Mouse (Mus musculus): Measurements from ENCODE around the gene Elf1. TPM values are rescaled to one million over a fixed set of nuclear protein-coding genes. Genes with fewer than 3 reads are reported as not detected.
"Not testable (repeated sequence)": the region's sequence is repeated elsewhere in the genome, so short reads cannot be mapped to it uniquely, and the experiment has no call there.

Elf1 gene
- polyA plus RNA-seq, 1 experiment: 3.9 TPM

DNA sequence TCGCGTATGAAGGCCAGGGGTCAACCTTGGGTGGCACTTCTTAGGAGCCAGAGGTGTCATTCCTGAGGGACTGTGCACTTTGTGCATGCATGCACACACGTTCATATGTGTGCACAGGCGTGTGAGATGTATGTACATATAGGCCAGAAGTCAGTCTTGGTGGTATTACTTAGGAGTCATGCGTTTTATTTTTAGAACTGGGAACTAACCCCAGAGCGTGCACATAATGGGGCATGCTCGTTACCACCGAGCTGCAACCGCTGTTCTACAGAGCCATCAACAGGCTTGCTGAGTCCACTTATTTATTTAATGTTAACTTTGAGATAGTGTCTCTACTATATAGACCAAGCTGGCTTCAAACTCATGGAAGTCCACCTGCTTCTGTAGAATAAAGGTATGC, 41.4 kb downstream of the Elf1 start:
- Histone ChIP-seq H3K4me1 (ENCODE audit: control insufficient read depth, insufficient read depth, low read length) (no peaks in the 10 kb centered on the region), H3K27me3 (ENCODE audit: control insufficient read depth, insufficient read depth, low read length) (no peaks in the 10 kb centered on the region), H3K4me3 (ENCODE audit: control insufficient read depth, low read depth, low read length) (no peak overlapping the region), H3K36me3 (ENCODE audit: control insufficient read depth, insufficient read depth, low read length) (no peaks in the 10 kb centered on the region), H3K27ac (ENCODE audit: control insufficient read depth, insufficient read depth, low read depth, low read length) (no peak overlapping the region)
- TF ChIP-seq POLR2A (IDR thresholded peaks at IDR 0.05; ENCODE audit: control insufficient read depth, low read depth, low read length) (no peak), CTCF (IDR thresholded peaks at IDR 0.05; ENCODE audit: control insufficient read depth, insufficient read depth, insufficient replicate concordance, low read depth, low read length) (no peak)

DNA sequence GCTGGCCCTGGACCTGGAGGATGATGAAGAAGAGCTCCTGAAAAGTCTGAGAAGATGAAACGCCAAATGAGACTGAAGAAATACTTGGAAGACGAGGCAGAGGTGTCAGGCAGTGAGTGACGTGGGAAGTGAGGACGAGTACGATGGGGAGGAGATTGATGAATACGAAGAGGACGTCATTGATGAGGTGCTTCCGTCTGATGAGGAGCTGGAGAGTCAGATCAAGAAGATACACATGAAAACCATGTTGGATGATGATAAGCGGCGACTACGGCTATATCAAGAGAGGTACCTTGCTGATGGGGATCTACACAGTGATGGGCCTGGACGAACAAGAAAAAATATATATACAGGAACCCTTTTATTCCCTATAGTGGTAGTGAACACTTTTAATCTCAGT, 45.1 kb downstream of the Elf1 start:
- not testable (repeated sequence) for H3K4me3 ChIP-seq (ENCODE audit: control insufficient read depth, low read depth, low read length); H3K27me3 ChIP-seq (ENCODE audit: control insufficient read depth, insufficient read depth, low read length); H3K4me1 ChIP-seq (ENCODE audit: control insufficient read depth, insufficient read depth, low read length); H3K36me3 ChIP-seq (ENCODE audit: control insufficient read depth, insufficient read depth, low read length); H3K27ac ChIP-seq (ENCODE audit: control insufficient read depth, insufficient read depth, low read depth, low read length)

DNA sequence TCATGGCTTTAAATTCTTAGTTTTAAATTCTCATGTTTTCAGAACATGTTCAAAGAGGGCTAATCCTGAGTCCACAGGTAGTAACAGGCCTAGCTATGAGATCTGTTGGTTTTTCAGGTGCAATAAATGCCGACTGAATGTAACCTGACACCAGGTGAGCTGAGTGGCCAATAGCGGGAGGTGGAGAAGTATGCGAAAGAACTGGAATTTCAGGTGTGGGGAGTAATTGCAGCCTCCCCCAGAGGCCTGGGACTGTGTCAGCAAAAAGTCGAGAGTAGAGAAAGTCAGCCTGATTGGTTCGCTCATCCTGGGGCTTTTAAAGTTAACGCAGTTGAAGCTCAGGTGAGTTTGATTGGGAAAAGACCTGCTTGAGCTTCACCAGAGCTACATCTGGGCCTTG, 46.7 kb downstream of the Elf1 start:
- TF ChIP-seq POLR2A (IDR thresholded peaks at IDR 0.05; ENCODE audit: control insufficient read depth, low read depth, low read length): no peak
- TF ChIP-seq CTCF (IDR thresholded peaks at IDR 0.05; ENCODE audit: control insufficient read depth, insufficient read depth, insufficient replicate concordance, low read depth, low read length): no peak
- no peaks in the 10 kb centered on the region for H3K27me3 ChIP-seq (ENCODE audit: control insufficient read depth, insufficient read depth, low read length)
- H3K36me3 ChIP-seq (ENCODE audit: control insufficient read depth, insufficient read depth, low read length): no peaks in the 10 kb centered on the region
- H3K27ac ChIP-seq (ENCODE audit: control insufficient read depth, insufficient read depth, low read depth, low read length): no peak overlapping the region
- no peaks in the 10 kb centered on the region for H3K4me1 ChIP-seq (ENCODE audit: control insufficient read depth, insufficient read depth, low read length)
- no peak overlapping the region for H3K4me3 ChIP-seq (ENCODE audit: control insufficient read depth, low read depth, low read length)

DNA sequence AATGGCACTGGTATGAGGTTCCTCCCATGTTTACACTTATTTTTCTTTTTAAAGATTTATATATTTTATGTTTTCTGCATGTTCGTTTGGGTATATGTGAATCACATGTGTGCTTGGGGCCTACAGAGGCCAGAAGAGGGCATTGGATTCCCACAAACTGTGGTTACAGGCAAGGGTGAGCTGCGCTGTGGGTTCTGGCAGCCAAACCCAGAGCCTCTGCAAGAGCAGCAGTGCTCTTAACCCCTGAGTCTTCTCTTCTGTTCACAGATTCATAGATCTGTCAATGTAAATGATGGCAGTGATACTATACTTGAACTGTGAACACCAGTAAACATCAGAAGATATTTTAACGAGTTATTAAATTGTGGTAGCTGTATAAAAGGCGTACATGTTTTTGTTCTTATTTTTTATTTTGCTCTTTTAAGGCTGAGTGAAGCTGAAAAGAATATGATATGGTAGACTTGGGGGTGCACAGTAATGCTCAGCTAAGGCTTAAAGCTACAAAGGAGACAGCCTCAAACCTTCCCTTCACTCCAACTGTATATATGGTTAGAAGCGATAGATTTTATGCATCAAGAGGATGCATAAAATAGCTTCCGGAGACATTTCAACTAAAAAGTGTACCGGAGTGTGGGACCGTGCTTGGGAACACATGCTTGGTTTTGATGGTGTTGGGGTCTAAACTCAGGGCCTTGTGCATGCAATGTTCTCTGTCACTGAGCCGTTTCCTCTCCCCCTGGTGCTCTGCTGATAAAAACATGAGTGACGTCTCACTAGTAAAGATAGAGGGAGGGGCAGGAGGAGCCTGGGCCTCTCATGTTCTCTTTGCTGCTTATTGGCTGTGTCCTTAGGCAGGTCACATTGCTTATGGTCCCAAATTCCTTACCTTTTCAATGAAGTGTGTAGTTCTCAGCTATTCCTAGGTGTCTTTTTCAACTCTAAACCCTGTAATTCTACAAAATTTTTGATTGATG, 48.9 kb downstream of the Elf1 start:
- Histone ChIP-seq H3K4me3 (ENCODE audit: control insufficient read depth, low read depth, low read length) (no peak overlapping the region), H3K4me1 (ENCODE audit: control insufficient read depth, insufficient read depth, low read length) (no peaks in the 10 kb centered on the region), H3K27me3 (ENCODE audit: control insufficient read depth, insufficient read depth, low read length) (no peaks in the 10 kb centered on the region), H3K27ac (ENCODE audit: control insufficient read depth, insufficient read depth, low read depth, low read length) (no peak overlapping the region), H3K36me3 (ENCODE audit: control insufficient read depth, insufficient read depth, low read length) (no peaks in the 10 kb centered on the region)
- TF ChIP-seq POLR2A (IDR thresholded peaks at IDR 0.05; ENCODE audit: control insufficient read depth, low read depth, low read length) (no peak), CTCF (IDR thresholded peaks at IDR 0.05; ENCODE audit: control insufficient read depth, insufficient read depth, insufficient replicate concordance, low read depth, low read length) (no peak)

DNA sequence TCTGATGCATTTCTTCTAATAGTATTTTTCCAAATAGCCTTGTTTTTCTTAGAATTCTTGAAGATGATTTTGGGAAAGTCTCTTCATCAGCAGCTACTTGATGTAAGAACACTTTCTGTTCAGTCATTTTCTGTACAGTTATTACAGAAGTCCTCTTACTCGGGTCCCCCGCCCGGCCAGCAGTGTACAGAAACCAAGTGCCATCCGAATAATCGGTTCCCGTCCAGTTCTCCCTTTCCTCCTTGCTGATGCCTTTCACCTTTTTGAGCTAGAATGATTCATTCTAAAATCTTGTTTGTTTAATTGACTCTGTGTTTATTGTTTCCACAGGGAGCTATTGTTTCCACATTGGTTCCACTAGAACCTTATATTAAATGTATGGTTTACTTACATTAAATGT, 49.8 kb downstream of the Elf1 start:
- Histone ChIP-seq H3K36me3 (ENCODE audit: control insufficient read depth, insufficient read depth, low read length) (no peaks in the 10 kb centered on the region), H3K4me1 (ENCODE audit: control insufficient read depth, insufficient read depth, low read length) (no peaks in the 10 kb centered on the region), H3K4me3 (ENCODE audit: control insufficient read depth, low read depth, low read length) (no peak overlapping the region), H3K27ac (ENCODE audit: control insufficient read depth, insufficient read depth, low read depth, low read length) (no peak overlapping the region), H3K27me3 (ENCODE audit: control insufficient read depth, insufficient read depth, low read length) (no peaks in the 10 kb centered on the region)
- TF ChIP-seq CTCF (IDR thresholded peaks at IDR 0.05; ENCODE audit: control insufficient read depth, insufficient read depth, insufficient replicate concordance, low read depth, low read length) (no peak), POLR2A (IDR thresholded peaks at IDR 0.05; ENCODE audit: control insufficient read depth, low read depth, low read length) (no peak)

DNA sequence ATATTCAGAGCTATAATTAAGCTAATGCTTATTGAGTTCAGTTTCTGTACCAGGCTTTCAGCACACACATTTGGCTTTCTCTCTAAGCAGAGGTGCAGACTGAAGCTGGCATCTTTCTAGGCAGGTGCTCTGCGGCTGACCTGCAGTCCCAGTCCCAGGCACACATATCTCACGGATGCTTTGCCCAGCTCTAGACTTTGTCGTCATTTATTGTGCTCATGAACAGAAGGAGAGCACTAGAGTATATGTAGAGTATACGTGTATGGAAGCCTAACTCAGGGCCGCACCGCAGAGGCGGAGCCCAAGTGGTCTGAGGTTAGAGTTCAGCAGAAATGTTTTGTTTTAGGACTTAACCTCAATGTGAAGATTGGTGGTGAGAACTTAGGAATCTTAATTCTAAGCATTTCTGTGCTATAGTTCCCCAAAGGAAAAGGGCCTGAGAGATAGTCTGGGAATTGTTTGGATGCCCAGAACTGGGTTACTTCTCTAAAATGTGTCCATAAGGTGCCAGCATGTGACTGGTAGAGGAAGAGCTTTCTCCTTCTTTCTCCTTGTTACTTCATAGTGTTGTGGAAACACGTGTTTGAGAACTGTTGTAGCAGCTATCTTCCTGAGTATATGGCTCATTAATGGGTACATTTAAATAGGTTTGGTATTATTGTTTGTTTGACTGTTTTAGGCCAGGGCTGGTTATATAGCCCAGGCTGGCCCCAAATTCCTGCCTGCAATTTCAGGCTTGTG, 51.2 kb downstream of the Elf1 start:
- H3K4me3 ChIP-seq (ENCODE audit: control insufficient read depth, low read depth, low read length): no peak overlapping the region
- H3K27me3 ChIP-seq (ENCODE audit: control insufficient read depth, insufficient read depth, low read length): no peaks in the 10 kb centered on the region
- no peaks in the 10 kb centered on the region for H3K36me3 ChIP-seq (ENCODE audit: control insufficient read depth, insufficient read depth, low read length)
- TF ChIP-seq POLR2A (IDR thresholded peaks at IDR 0.05; ENCODE audit: control insufficient read depth, low read depth, low read length) (no peak), CTCF (IDR thresholded peaks at IDR 0.05; ENCODE audit: control insufficient read depth, insufficient read depth, insufficient replicate concordance, low read depth, low read length) (no peak)
- H3K4me1 ChIP-seq (ENCODE audit: control insufficient read depth, insufficient read depth, low read length): no peaks in the 10 kb centered on the region
- H3K27ac ChIP-seq (ENCODE audit: control insufficient read depth, insufficient read depth, low read depth, low read length): no peak overlapping the region

DNA sequence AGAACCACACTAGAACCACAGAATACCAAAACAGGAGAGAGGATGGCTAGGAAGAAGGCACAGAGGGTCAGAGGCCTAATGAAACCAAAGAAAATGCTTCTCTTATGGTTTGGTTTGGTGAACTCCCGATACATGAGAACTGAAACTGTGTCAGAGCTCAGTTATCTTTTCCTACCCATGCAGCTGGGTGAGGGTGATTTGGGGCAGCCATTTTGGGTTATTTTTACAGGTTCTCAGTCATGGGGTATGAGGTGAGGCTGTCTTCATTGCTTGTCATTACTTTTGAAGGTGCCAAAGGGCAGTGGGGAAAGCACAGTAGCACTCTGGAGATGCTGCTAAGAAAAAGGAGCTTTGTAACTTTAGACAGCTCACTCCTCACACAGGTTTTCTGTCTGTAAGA, 52.4 kb downstream of the Elf1 start:
- Histone ChIP-seq H3K27ac (ENCODE audit: control insufficient read depth, insufficient read depth, low read depth, low read length) (no peak overlapping the region), H3K36me3 (ENCODE audit: control insufficient read depth, insufficient read depth, low read length) (no peaks in the 10 kb centered on the region), H3K4me1 (ENCODE audit: control insufficient read depth, insufficient read depth, low read length) (no peaks in the 10 kb centered on the region), H3K27me3 (ENCODE audit: control insufficient read depth, insufficient read depth, low read length) (no peaks in the 10 kb centered on the region), H3K4me3 (ENCODE audit: control insufficient read depth, low read depth, low read length) (no peak overlapping the region)
- no peak for TF ChIP-seq CTCF (IDR thresholded peaks at IDR 0.05; ENCODE audit: control insufficient read depth, insufficient read depth, insufficient replicate concordance, low read depth, low read length)
- no peak for TF ChIP-seq POLR2A (IDR thresholded peaks at IDR 0.05; ENCODE audit: control insufficient read depth, low read depth, low read length)
